Mouse (Mus musculus) limb, embryonic 10.5 days (tissue): Measurements from ENCODE around the gene Sp4. TPM values are rescaled to one million over a fixed set of nuclear protein-coding genes. Genes with fewer than 3 reads are reported as not detected.
A peak's percentile ranks its signal among the peaks of the same experiment; 100 is the strongest.

Experiments
- DNase-seq: peaks from one replicate; pipeline ENCODE4 v3.0.0-alpha.2; 2017; ENCODE audit warnings: low spot score
- H3K27ac ChIP-seq: fragments of 300-500 bp; sonication (generic); 2 replicates; pipeline ENCODE4 v1.5.1; 2016; ENCODE audit warnings: mild to moderate bottlenecking
- H3K27me3 ChIP-seq: fragments of 300-500 bp; sonication (generic); 2 replicates; pipeline ENCODE4 v1.6.1; 2016; ENCODE audit warnings: low read depth, mild to moderate bottlenecking; ENCODE audit not compliant: poor library complexity, severe bottlenecking
- H3K36me3 ChIP-seq: fragments of 300-500 bp; sonication (generic); 2 replicates; pipeline ENCODE4 v1.6.1; 2016; ENCODE audit warnings: mild to moderate bottlenecking, moderate library complexity
- H3K4me1 ChIP-seq: fragments of 300-500 bp; sonication (generic); 2 replicates; pipeline ENCODE4 v1.6.1; 2016
- H3K4me3 ChIP-seq: fragments of 300-500 bp; sonication (generic); 2 replicates; pipeline ENCODE4 v1.5.1; 2016; ENCODE audit warnings: mild to moderate bottlenecking, moderate library complexity
- H3K9me3 ChIP-seq: fragments of 300-500 bp; sonication (generic); replicated peaks from 2 replicates; pipeline ENCODE4 v1.6.1; 2016; ENCODE audit warnings: mild to moderate bottlenecking
- WGBS: fragments of 180-500 bp; shearing (Covaris S2); methylation state at CpG from one replicate; pipeline ENCODE4 v1.1.7; 2016; 5-methylcytosine and 5-hydroxymethylcytosine counted together
- polyA plus RNA-seq: library from polyadenylated mRNA; unstranded; fragments of >200 nt; fragmentation: Nextera tagmentation; extraction: Ambion mirVana; gene quantifications from 2 replicates; pipeline ENCODE4 v1.2.1, GENCODE M21; 2016

The Sp4 gene
- polyA plus RNA-seq, 1 experiment from 2014 or later, result 16.2 TPM

GRCm38 (mm10) chr12:118301866-118302835 is 911 bp upstream of the Sp4 start:
- Histone ChIP-seq H3K4me1 (peaks cover 39% of the 10 kb centered on the region), H3K9me3 (no peaks in the 10 kb centered on the region), H3K4me3 (peak overlapping the region; percentile 87), H3K27me3 (no peaks in the 10 kb centered on the region), H3K36me3 (peaks cover 14% of the 10 kb centered on the region), H3K27ac (peak overlapping the region; percentile 95)
- DNase-seq, result peak; percentile 98
- WGBS, result under 1% methylated on average over 74 of the region's 74 CpGs

- Histone ChIP-seq H3K4me1 (peaks cover 50% of the 10 kb centered on the region), H3K36me3 (peaks cover 14% of the 10 kb centered on the region)
- WGBS, result 1% methylated on average over 13 of the region's 13 CpGs
These were observed 527 bp downstream of the Sp4 start for GRCm38 (mm10) chr12:118300754-118301071.

GRCm38 (mm10) chr12:118299956-118300355 is 1.3 kb downstream of the Sp4 start:
- Histone ChIP-seq H3K4me3 (peak overlapping the region; percentile 87), H3K9me3 (no peaks in the 10 kb centered on the region), H3K4me1 (peaks cover 50% of the 10 kb centered on the region), H3K36me3 (peaks cover 15% of the 10 kb centered on the region), H3K27me3 (no peaks in the 10 kb centered on the region), H3K27ac (peak overlapping the region; percentile 95; the same call in 1 of the 2 replicates)
- no peak for DNase-seq
- WGBS, result 31% methylated on average over 6 of the region's 6 CpGs

More at GRCm38 (mm10) chr12:118300754-118301071, 527 bp downstream of the Sp4 start:
- H3K4me3 ChIP-seq, result peak overlapping the region; percentile 87
- peak overlapping the region; percentile 95 for H3K27ac ChIP-seq
- no peaks in the 10 kb centered on the region for H3K27me3 ChIP-seq
- H3K9me3 ChIP-seq, result no peaks in the 10 kb centered on the region
- DNase-seq, result no peak

GRCm38 (mm10) chr12:118299172-118299571 is 2.1 kb downstream of the Sp4 start:
- DNase-seq, result no peak
- WGBS, result 84% methylated on average over 9 of the region's 9 CpGs
- H3K4me1 ChIP-seq, result peaks cover 50% of the 10 kb centered on the region

GRCm38 (mm10) chr12:118298516-118298915 is 2.7 kb downstream of the Sp4 start:
- H3K36me3 ChIP-seq, result peaks cover 24% of the 10 kb centered on the region
- H3K27me3 ChIP-seq, result no peaks in the 10 kb centered on the region
- no peak overlapping the region for H3K27ac ChIP-seq
- H3K9me3 ChIP-seq, result no peaks in the 10 kb centered on the region
- DNase-seq, result no peak
- WGBS, result 95% methylated on average over 2 of the region's 2 CpGs
- peaks cover 50% of the 10 kb centered on the region for H3K4me1 ChIP-seq
- no peak overlapping the region for H3K4me3 ChIP-seq

More at GRCm38 (mm10) chr12:118299172-118299571, 2.1 kb downstream of the Sp4 start:
- Histone ChIP-seq H3K27ac (no peak overlapping the region), H3K9me3 (no peaks in the 10 kb centered on the region), H3K4me3 (no peak overlapping the region), H3K36me3 (peaks cover 22% of the 10 kb centered on the region), H3K27me3 (no peaks in the 10 kb centered on the region)

GRCm38 (mm10) chr12:118296236-118296635 is 5.0 kb downstream of the Sp4 start:
- no peak overlapping the region for H3K27ac ChIP-seq
- peaks cover 32% of the 10 kb centered on the region for H3K36me3 ChIP-seq
- no peaks in the 10 kb centered on the region for H3K9me3 ChIP-seq
- peaks cover 40% of the 10 kb centered on the region for H3K4me1 ChIP-seq
- 99% methylated on average over 2 of the region's 2 CpGs for WGBS
- no peak overlapping the region for H3K4me3 ChIP-seq
- no peak for DNase-seq
- H3K27me3 ChIP-seq, result no peaks in the 10 kb centered on the region

- no peaks in the 10 kb centered on the region for H3K27me3 ChIP-seq
- no peak overlapping the region for H3K27ac ChIP-seq
- H3K4me3 ChIP-seq, result no peak overlapping the region
- DNase-seq, result no peak
- H3K9me3 ChIP-seq, result no peaks in the 10 kb centered on the region
- H3K4me1 ChIP-seq, result peaks cover 40% of the 10 kb centered on the region
- WGBS, result 96% methylated on average over 1 of the region's 1 CpGs
- peaks cover 32% of the 10 kb centered on the region for H3K36me3 ChIP-seq
These were observed 5.4 kb downstream of the Sp4 start for GRCm38 (mm10) chr12:118295793-118296192.

- Histone ChIP-seq H3K36me3 (peaks cover 8% of the 10 kb centered on the region), H3K27ac (no peak overlapping the region), H3K4me3 (no peak overlapping the region), H3K4me1 (no peaks in the 10 kb centered on the region), H3K9me3 (no peaks in the 10 kb centered on the region), H3K27me3 (no peaks in the 10 kb centered on the region)
- 95% methylated on average over 1 of the region's 1 CpGs for WGBS
- no peak for DNase-seq
These were observed 12.3 kb downstream of the Sp4 start for GRCm38 (mm10) chr12:118288947-118289346.

GRCm38 (mm10) chr12:118285099-118285498 is 16.1 kb downstream of the Sp4 start:
- Histone ChIP-seq H3K4me3 (no peak overlapping the region), H3K9me3 (no peaks in the 10 kb centered on the region), H3K36me3 (no peaks in the 10 kb centered on the region), H3K27me3 (no peaks in the 10 kb centered on the region), H3K4me1 (no peaks in the 10 kb centered on the region; the same call in 1 of the 2 replicates), H3K27ac (no peak overlapping the region)
- no peak for DNase-seq
- 86% methylated on average over 6 of the region's 6 CpGs for WGBS

- H3K27ac ChIP-seq, result no peak overlapping the region
- no peaks in the 10 kb centered on the region for H3K36me3 ChIP-seq
- H3K4me1 ChIP-seq, result no peaks in the 10 kb centered on the region; the same call in 1 of the 2 replicates
- H3K27me3 ChIP-seq, result no peaks in the 10 kb centered on the region
- no peak for DNase-seq
- no peak overlapping the region for H3K4me3 ChIP-seq
- 73% methylated on average over 1 of the region's 1 CpGs for WGBS
- H3K9me3 ChIP-seq, result no peaks in the 10 kb centered on the region
These were observed 19.3 kb downstream of the Sp4 start for GRCm38 (mm10) chr12:118281961-118282360.

GRCm38 (mm10) chr12:118276385-118276784 is 24.9 kb downstream of the Sp4 start:
- 85% methylated on average over 5 of the region's 5 CpGs for WGBS
- Histone ChIP-seq H3K4me1 (no peaks in the 10 kb centered on the region), H3K27me3 (no peaks in the 10 kb centered on the region), H3K4me3 (no peak overlapping the region), H3K9me3 (no peaks in the 10 kb centered on the region), H3K36me3 (no peaks in the 10 kb centered on the region; the same call in 1 of the 2 replicates), H3K27ac (no peak overlapping the region)
- DNase-seq, result no peak

- Histone ChIP-seq H3K27ac (no peak overlapping the region), H3K4me1 (no peaks in the 10 kb centered on the region), H3K4me3 (no peak overlapping the region), H3K36me3 (no peaks in the 10 kb centered on the region), H3K27me3 (no peaks in the 10 kb centered on the region), H3K9me3 (no peaks in the 10 kb centered on the region)
- no peak for DNase-seq
These were observed 36.3 kb downstream of the Sp4 start for GRCm38 (mm10) chr12:118264905-118265304.

- DNase-seq, result no peak
- H3K27me3 ChIP-seq, result no peaks in the 10 kb centered on the region
These were observed 37.4 kb downstream of the Sp4 start for GRCm38 (mm10) chr12:118263878-118264277.

More at GRCm38 (mm10) chr12:118263878-118264277, 37.4 kb downstream of the Sp4 start:
- H3K36me3 ChIP-seq, result no peaks in the 10 kb centered on the region
- H3K4me3 ChIP-seq, result no peak overlapping the region
- no peak overlapping the region for H3K27ac ChIP-seq
- no peaks in the 10 kb centered on the region for H3K9me3 ChIP-seq
- H3K4me1 ChIP-seq, result no peaks in the 10 kb centered on the region
- 77% methylated on average over 1 of the region's 1 CpGs for WGBS
